Mouse (Mus musculus) layer of hippocampus, adult 6 months (tissue): ENCODE measurements around the gene Syt14. TPM values are rescaled to one million over a fixed set of nuclear protein-coding genes. Genes with fewer than 3 reads are reported as not detected.

Experiments
- long read RNA-seq, 2 experiments: library from polyadenylated mRNA; unstranded; transcript quantifications; one replicate each; pipeline ENCODE4 v2.0.0; 2019 to 2020
- polyA plus RNA-seq: library from polyadenylated mRNA; unstranded; fragments of <200 nt; fragmentation: Nextera tagmentation; gene quantifications from 2 replicates; pipeline ENCODE4 v1.2.3, GENCODE M21; 2021

The Syt14 gene
- polyA plus RNA-seq = 5.7 and 6.3 TPM in 2 replicates
- long read RNA-seq, experiment 1, partial matches to known transcripts = 2 of 13 reads
- long read RNA-seq, experiment 1, other reads (novel, unspliced or antisense) = 9 of 13 reads
- long read RNA-seq, experiment 2, partial matches to known transcripts = 5 of 18 reads
- long read RNA-seq, experiment 2, other reads (novel, unspliced or antisense) = 13 of 18 reads

GRCm38 (mm10) chr1:193035371-193036238 lies at the start of gene Syt14:
Gene Syt14 (minus strand): TSS chr1:193035775.

GRCm38 (mm10) chr1:192855474-192856230 lies 179.9 kb downstream of the Syt14 start, which contains the start of gene Sertad4:
Gene Sertad4 (minus strand): TSS chr1:192855756.

Other genes starting within 250 kb of the Syt14 start
- 1.9 and 2.3 TPM in 2 replicates for gene Sertad4, start 180.0 kb downstream of the Syt14 start, polyA plus RNA-seq
- gene Diexf, start 94.5 kb upstream of the Syt14 start, polyA plus RNA-seq = 0.88 and 1.4 TPM in 2 replicates
- 0.39 and 0.41 TPM in 2 replicates for gene Irf6, start 117.3 kb upstream of the Syt14 start, polyA plus RNA-seq
- 4.9 and 6.3 TPM in 2 replicates for gene A130010J15Rik, start 132.3 kb upstream of the Syt14 start, polyA plus RNA-seq
- 0.64 and 1.1 TPM in 2 replicates for gene Traf3ip3, start 165.9 kb upstream of the Syt14 start, polyA plus RNA-seq
- 0.46 and 0.54 TPM in 2 replicates for gene Lamb3, start 171.9 kb upstream of the Syt14 start, polyA plus RNA-seq
- gene Hsd11b1, start 228.3 kb upstream of the Syt14 start, polyA plus RNA-seq = 51.6 and 57.6 TPM in 2 replicates
- gene G0s2, start 237.4 kb upstream of the Syt14 start, polyA plus RNA-seq = 15.3 and 18.9 TPM in 2 replicates